Mouse (Mus musculus): ENCODE measurements at regions not wholly inside any gene's neighbourhood (a gene's known extent, or its start where the extent isn't known, plus 50 kb on each side); places are given as distances from the start of the nearest gene placed in this dataset.
A peak's percentile ranks its signal among the peaks of the same experiment; 100 is the strongest.

- DNase-seq (ENCODE audit: extremely low spot score, low spot score): no peak
Observed at GRCm38 (mm10) chr12:15741219-15741618, 75.5 kb downstream of the Trib2 start.

- DNase-seq (ENCODE audit: extremely low spot score, low spot score): no peak
Observed at GRCm38 (mm10) chr12:15738989-15739388, 77.7 kb downstream of the Trib2 start.

- DNase-seq (ENCODE audit: extremely low spot score, low spot score): peak; percentile 29
Observed at GRCm38 (mm10) chr12:15731261-15731660, 85.5 kb downstream of the Trib2 start.

- DNase-seq (ENCODE audit: extremely low spot score, low spot score): no peak
Observed at GRCm38 (mm10) chr12:15729696-15730095, 87.0 kb downstream of the Trib2 start.

- no peak for DNase-seq (ENCODE audit: extremely low spot score, low spot score)
Observed at GRCm38 (mm10) chr12:15723529-15723928, 93.2 kb downstream of the Trib2 start.

- no peak for DNase-seq (ENCODE audit: extremely low spot score, low spot score)
Observed at GRCm38 (mm10) chr12:15722161-15722560, 94.6 kb downstream of the Trib2 start.

GRCm38 (mm10) chr12:15720171-15720570 is 96.6 kb downstream of the Trib2 start:
- DNase-seq (ENCODE audit: extremely low spot score, low spot score): no peak

GRCm38 (mm10) chr12:15718827-15719226 is 97.9 kb downstream of the Trib2 start:
- DNase-seq (ENCODE audit: extremely low spot score, low spot score): no peak

GRCm38 (mm10) chr12:15717989-15718388 is 98.7 kb downstream of the Trib2 start:
- no peak for DNase-seq (ENCODE audit: extremely low spot score, low spot score)

GRCm38 (mm10) chr12:15717342-15717741 is 99.4 kb downstream of the Trib2 start:
- DNase-seq (ENCODE audit: extremely low spot score, low spot score): no peak

- DNase-seq (ENCODE audit: extremely low spot score, low spot score): no peak
Observed at GRCm38 (mm10) chr12:15713623-15714022, 103.1 kb downstream of the Trib2 start.

- no peak for DNase-seq (ENCODE audit: extremely low spot score, low spot score)
Observed at GRCm38 (mm10) chr12:15707570-15708095, 109.1 kb downstream of the Trib2 start.

- DNase-seq (ENCODE audit: extremely low spot score, low spot score): no peak
Observed at GRCm38 (mm10) chr12:15704412-15704811, 112.3 kb downstream of the Trib2 start.

- DNase-seq (ENCODE audit: extremely low spot score, low spot score): no peak
Observed at GRCm38 (mm10) chr12:15702137-15702536, 114.6 kb downstream of the Trib2 start.

GRCm38 (mm10) chr12:15698829-15699228 is 117.9 kb downstream of the Trib2 start:
- DNase-seq (ENCODE audit: extremely low spot score, low spot score): no peak

GRCm38 (mm10) chr12:15698042-15698771 is 118.5 kb downstream of the Trib2 start:
- DNase-seq (ENCODE audit: extremely low spot score, low spot score): no peak

GRCm38 (mm10) chr12:15688342-15688741 is 128.4 kb downstream of the Trib2 start:
- no peak for DNase-seq (ENCODE audit: extremely low spot score, low spot score)

- DNase-seq (ENCODE audit: extremely low spot score, low spot score): no peak
Observed at GRCm38 (mm10) chr12:15684311-15684710, 132.4 kb downstream of the Trib2 start.

GRCm38 (mm10) chr12:15681678-15682355 is 134.9 kb downstream of the Trib2 start:
- no peak for DNase-seq (ENCODE audit: extremely low spot score, low spot score)

- no peak for DNase-seq (ENCODE audit: extremely low spot score, low spot score)
Observed at GRCm38 (mm10) chr12:15676127-15676526, 140.6 kb downstream of the Trib2 start.

- DNase-seq (ENCODE audit: extremely low spot score, low spot score): no peak
Observed at GRCm38 (mm10) chr12:15659755-15660154, 157.0 kb downstream of the Trib2 start.

GRCm38 (mm10) chr12:15659332-15659731 is 157.4 kb downstream of the Trib2 start:
- no peak for DNase-seq (ENCODE audit: extremely low spot score, low spot score)

All from neural tube, embryonic 10.5 days (tissue).